Mouse (Mus musculus): ENCODE data around the gene Auts2. TPM values are rescaled to one million over a fixed set of nuclear protein-coding genes. Genes with fewer than 3 reads are reported as not detected.

Gene Auts2
- total RNA-seq, 1 experiment, result 9.9 TPM

DNA sequence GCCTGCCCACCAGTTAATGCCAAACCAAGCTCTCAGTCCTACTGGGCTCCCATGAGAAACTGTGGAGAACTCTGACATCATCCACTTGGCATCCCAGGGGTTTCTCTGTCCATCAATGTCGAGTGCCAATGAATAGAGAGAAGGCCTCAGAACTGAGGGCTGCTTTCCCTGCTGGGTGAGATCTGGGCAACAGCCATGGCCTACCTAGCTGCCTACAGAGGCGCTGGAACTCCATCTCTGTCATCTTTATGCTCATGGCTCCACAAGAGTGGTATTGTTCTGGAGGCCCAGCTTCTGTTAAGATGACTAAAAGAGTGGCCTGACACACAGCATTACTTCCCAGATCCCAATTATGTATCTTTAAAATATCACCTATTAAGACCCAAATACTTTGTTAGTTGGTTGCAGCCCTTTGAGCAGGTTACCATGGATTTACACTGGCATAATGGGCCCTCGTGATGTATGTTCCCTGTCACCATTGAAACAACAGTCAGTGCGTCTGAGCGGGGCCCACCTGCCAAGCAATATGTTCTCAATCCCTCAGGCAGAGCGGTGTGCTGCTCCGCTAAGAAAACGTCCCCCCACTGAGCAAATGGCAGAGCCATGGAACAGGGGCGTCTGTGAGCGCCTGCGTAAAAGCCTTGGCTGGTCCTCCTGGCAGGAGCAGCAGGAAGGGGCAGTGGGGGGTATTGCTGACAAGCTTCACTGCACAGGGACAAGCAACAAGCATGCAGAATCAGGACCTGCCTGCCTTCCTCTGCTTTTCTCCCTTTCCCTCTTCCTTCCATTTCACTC, 718.8 kb downstream of the Auts2 start:
- Histone ChIP-seq H3K4me3 (ENCODE audit: insufficient read depth in 1 of 2, low read depth in 1 of 2, low read length in 2 of 2, poor library complexity in 1 of 2, severe bottlenecking in 1 of 2) (no peak overlapping the region), H3K9me3 (ENCODE audit: control insufficient read depth, insufficient read depth, low read depth, low read length) (no peaks in the 10 kb centered on the region), H3K27ac (ENCODE audit: insufficient read depth, low read depth, low read length, poor library complexity, severe bottlenecking) (no peak overlapping the region), H3K9ac (ENCODE audit: insufficient read depth, low read depth, low read length, poor library complexity, severe bottlenecking) (no peak overlapping the region), H3K36me3 (ENCODE audit: control insufficient read depth, insufficient read depth, low read length, poor library complexity, severe bottlenecking) (no peaks in the 10 kb centered on the region), H3K4me1 (ENCODE audit: control insufficient read depth in 2 of 2, insufficient read depth in 2 of 2, low read length in 2 of 2, poor library complexity in 1 of 2) (no peaks in the 10 kb centered on the region; a peak in 1 of 4 replicates)
- in situ Hi-C loops (cut with MboI; ENCODE audit: low sequenced_read_pairs in 2 of 2, unreplicated experiment in 2 of 2), result no loop called here
- TF ChIP-seq ZNF384 (IDR thresholded peaks at IDR 0.05; ENCODE audit: low read depth, low read length) (no peak), ZC3H11A (IDR thresholded peaks at IDR 0.05; ENCODE audit: borderline replicate concordance, low read depth, low read length) (no peak), HCFC1 (IDR thresholded peaks at IDR 0.05; ENCODE audit: borderline replicate concordance, insufficient read depth, low read length) (no peak), MAFK (IDR thresholded peaks at IDR 0.05; ENCODE audit: insufficient read depth, low read depth, low read length) (no peak), CHD2 (IDR thresholded peaks at IDR 0.05; ENCODE audit: low read depth, low read length) (no peak)
- no peak for DNase-seq (ENCODE audit: low read depth, low spot score)

DNA sequence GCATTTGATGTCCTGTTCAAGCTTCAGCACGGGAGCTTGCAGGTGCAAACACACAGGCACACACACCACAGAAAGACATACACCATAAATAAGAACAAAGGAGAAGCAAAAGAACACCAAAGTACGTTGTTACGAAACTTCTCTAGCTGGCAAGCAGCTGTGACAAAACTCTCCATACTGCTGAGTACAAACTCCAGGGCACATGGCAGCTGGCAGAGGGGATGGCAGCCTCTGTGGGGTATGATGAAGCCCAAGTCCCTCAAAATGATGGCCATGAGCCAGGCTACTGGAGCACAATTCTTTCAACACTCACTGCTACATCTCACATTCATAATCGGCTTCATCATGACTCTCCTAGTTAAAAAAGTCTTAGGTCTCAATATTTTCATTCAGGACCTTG, 721.7 kb downstream of the Auts2 start:
- TF ChIP-seq ZC3H11A (IDR thresholded peaks at IDR 0.05; ENCODE audit: borderline replicate concordance, low read depth, low read length) (no peak), HCFC1 (IDR thresholded peaks at IDR 0.05; ENCODE audit: borderline replicate concordance, insufficient read depth, low read length) (no peak), MAFK (IDR thresholded peaks at IDR 0.05; ENCODE audit: insufficient read depth, low read depth, low read length) (no peak), ZNF384 (IDR thresholded peaks at IDR 0.05; ENCODE audit: low read depth, low read length) (no peak)
- no peaks in the 10 kb centered on the region; a peak in 1 of 4 replicates for H3K4me1 ChIP-seq (ENCODE audit: control insufficient read depth in 2 of 2, insufficient read depth in 2 of 2, low read length in 2 of 2, poor library complexity in 1 of 2)
- no peak overlapping the region for H3K4me3 ChIP-seq (ENCODE audit: insufficient read depth in 1 of 2, low read depth in 1 of 2, low read length in 2 of 2, poor library complexity in 1 of 2, severe bottlenecking in 1 of 2)
- DNase-seq (ENCODE audit: low read depth, low spot score), result no peak
- in situ Hi-C loops (cut with MboI; ENCODE audit: low sequenced_read_pairs in 2 of 2, unreplicated experiment in 2 of 2), result no loop called here
- H3K9me3 ChIP-seq (ENCODE audit: control insufficient read depth, insufficient read depth, low read depth, low read length), result no peaks in the 10 kb centered on the region
- H3K27ac ChIP-seq (ENCODE audit: insufficient read depth, low read depth, low read length, poor library complexity, severe bottlenecking), result no peak overlapping the region
- no peak overlapping the region for H3K9ac ChIP-seq (ENCODE audit: insufficient read depth, low read depth, low read length, poor library complexity, severe bottlenecking)
- no peaks in the 10 kb centered on the region for H3K36me3 ChIP-seq (ENCODE audit: control insufficient read depth, insufficient read depth, low read length, poor library complexity, severe bottlenecking)

DNA sequence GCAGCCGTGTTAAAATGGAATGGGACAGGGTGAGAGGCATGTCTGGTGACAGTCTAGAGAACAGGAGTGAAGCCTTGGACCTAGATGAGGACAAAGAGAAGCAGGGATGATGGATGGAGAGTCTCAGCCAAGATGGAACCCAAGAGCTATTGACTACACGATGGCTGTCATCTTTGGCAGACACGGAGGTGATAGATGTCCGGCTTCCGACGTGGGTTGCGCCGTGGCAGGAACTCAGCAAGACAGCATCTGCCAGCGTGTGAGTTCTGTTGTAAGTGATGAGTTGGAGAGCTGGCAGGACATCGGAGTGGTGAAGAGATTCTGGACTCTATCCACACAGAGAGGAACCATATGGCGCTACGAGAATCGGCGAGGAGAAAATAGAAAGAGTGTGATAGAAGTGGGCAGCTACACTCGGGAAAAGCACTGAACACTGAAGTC, 723.9 kb downstream of the Auts2 start:
- H3K36me3 ChIP-seq (ENCODE audit: control insufficient read depth, insufficient read depth, low read length, poor library complexity, severe bottlenecking), result no peaks in the 10 kb centered on the region
- H3K4me1 ChIP-seq (ENCODE audit: control insufficient read depth in 2 of 2, insufficient read depth in 2 of 2, low read length in 2 of 2, poor library complexity in 1 of 2), result no peaks in the 10 kb centered on the region
- no peak for DNase-seq (ENCODE audit: low read depth, low spot score)
- H3K27ac ChIP-seq (ENCODE audit: insufficient read depth, low read depth, low read length, poor library complexity, severe bottlenecking), result no peak overlapping the region
- TF ChIP-seq ZC3H11A (IDR thresholded peaks at IDR 0.05; ENCODE audit: borderline replicate concordance, low read depth, low read length), result no peak
- TF ChIP-seq MAFK (IDR thresholded peaks at IDR 0.05; ENCODE audit: insufficient read depth, low read depth, low read length), result no peak
- TF ChIP-seq ZNF384 (IDR thresholded peaks at IDR 0.05; ENCODE audit: low read depth, low read length), result no peak
- no peak for TF ChIP-seq CHD2 (IDR thresholded peaks at IDR 0.05; ENCODE audit: low read depth, low read length)
- no peak for TF ChIP-seq HCFC1 (IDR thresholded peaks at IDR 0.05; ENCODE audit: borderline replicate concordance, insufficient read depth, low read length)
- H3K9ac ChIP-seq (ENCODE audit: insufficient read depth, low read depth, low read length, poor library complexity, severe bottlenecking), result no peak overlapping the region
- in situ Hi-C loops (cut with MboI; ENCODE audit: low sequenced_read_pairs in 2 of 2, unreplicated experiment in 2 of 2), result no loop called here
- H3K4me3 ChIP-seq (ENCODE audit: insufficient read depth in 1 of 2, low read depth in 1 of 2, low read length in 2 of 2, poor library complexity in 1 of 2, severe bottlenecking in 1 of 2), result no peak overlapping the region
- H3K9me3 ChIP-seq (ENCODE audit: control insufficient read depth, insufficient read depth, low read depth, low read length), result no peaks in the 10 kb centered on the region

DNA sequence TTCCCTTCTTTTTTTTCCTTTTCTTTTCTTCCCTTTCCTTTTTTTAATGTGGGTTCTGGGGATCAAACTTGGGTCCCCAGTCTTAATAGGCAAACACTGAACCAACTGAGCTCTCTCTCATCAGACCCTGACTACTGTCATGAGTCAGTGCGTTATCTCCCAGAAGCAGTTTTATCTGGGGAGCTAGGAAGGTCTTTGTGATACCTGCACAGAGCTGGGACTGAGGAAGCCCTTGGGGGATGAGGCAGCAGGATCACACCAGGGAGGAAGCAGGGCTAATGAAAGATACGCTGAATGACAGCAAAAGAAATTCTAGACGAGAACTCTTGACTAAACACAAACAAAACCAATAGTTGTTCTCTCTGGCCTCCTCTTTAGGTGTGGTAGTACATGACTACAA, 727.6 kb downstream of the Auts2 start:
- DNase-seq (ENCODE audit: low read depth, low spot score), result no peak
- H3K9ac ChIP-seq (ENCODE audit: insufficient read depth, low read depth, low read length, poor library complexity, severe bottlenecking), result no peak overlapping the region
- no peaks in the 10 kb centered on the region for H3K36me3 ChIP-seq (ENCODE audit: control insufficient read depth, insufficient read depth, low read length, poor library complexity, severe bottlenecking)
- H3K4me3 ChIP-seq (ENCODE audit: insufficient read depth in 1 of 2, low read depth in 1 of 2, low read length in 2 of 2, poor library complexity in 1 of 2, severe bottlenecking in 1 of 2), result no peak overlapping the region
- no peak for TF ChIP-seq ZNF384 (IDR thresholded peaks at IDR 0.05; ENCODE audit: low read depth, low read length)
- TF ChIP-seq CHD2 (IDR thresholded peaks at IDR 0.05; ENCODE audit: low read depth, low read length), result no peak
- TF ChIP-seq MAFK (IDR thresholded peaks at IDR 0.05; ENCODE audit: insufficient read depth, low read depth, low read length), result no peak
- TF ChIP-seq ZC3H11A (IDR thresholded peaks at IDR 0.05; ENCODE audit: borderline replicate concordance, low read depth, low read length), result no peak
- no peak for TF ChIP-seq HCFC1 (IDR thresholded peaks at IDR 0.05; ENCODE audit: borderline replicate concordance, insufficient read depth, low read length)
- no peak overlapping the region for H3K27ac ChIP-seq (ENCODE audit: insufficient read depth, low read depth, low read length, poor library complexity, severe bottlenecking)
- H3K9me3 ChIP-seq (ENCODE audit: control insufficient read depth, insufficient read depth, low read depth, low read length), result no peaks in the 10 kb centered on the region
- H3K4me1 ChIP-seq (ENCODE audit: control insufficient read depth in 2 of 2, insufficient read depth in 2 of 2, low read length in 2 of 2, poor library complexity in 1 of 2), result no peaks in the 10 kb centered on the region
- in situ Hi-C loops (cut with MboI; ENCODE audit: low sequenced_read_pairs in 2 of 2, unreplicated experiment in 2 of 2), result no loop called here
